Mouse (Mus musculus) C2C12 (cell line): ENCODE data around the gene Pon3. TPM values are rescaled to one million over a fixed set of nuclear protein-coding genes. Genes with fewer than 3 reads are reported as not detected.

Source experiments
- H3K27me3 ChIP-seq: one replicate; pipeline ENCODE4 v1.6.1; 2011; ENCODE audit not compliant: control insufficient read depth, insufficient read depth, insufficient read length
- H3K36me3 ChIP-seq: one replicate; pipeline ENCODE4 v1.6.1; 2011; ENCODE audit not compliant: control insufficient read depth, insufficient read depth
- H3K4me3 ChIP-seq: one replicate; pipeline ENCODE4 v1.5.1; 2011; ENCODE audit warnings: mild to moderate bottlenecking, control low read depth; ENCODE audit not compliant: poor library complexity, insufficient read depth, severe bottlenecking
- H3K79me2 ChIP-seq: one replicate; pipeline ENCODE4 v1.6.1; 2011; ENCODE audit not compliant: control insufficient read depth, insufficient read depth
- H3K79me3 ChIP-seq: one replicate; pipeline ENCODE4 v1.6.1; 2011; ENCODE audit warnings: low read depth, control low read depth
- H3ac ChIP-seq: one replicate; pipeline ENCODE3; 2011; ENCODE audit warnings: low read depth; ENCODE audit not compliant: control insufficient read depth, insufficient read length
- CEBPB ChIP-seq: IDR thresholded peaks from one replicate; pipeline ENCODE4 v1.6.1; 2011; ENCODE audit warnings: low read depth, mild to moderate bottlenecking, control low read depth, moderate library complexity
- CTCF ChIP-seq: IDR thresholded peaks from one replicate; pipeline ENCODE4 v1.5.1; 2011; ENCODE audit not compliant: control insufficient read depth, insufficient read depth, insufficient read length
- FOSL1 ChIP-seq: IDR thresholded peaks from one replicate; pipeline ENCODE4 v1.8.0; 2011; ENCODE audit warnings: mild to moderate bottlenecking, low read length; ENCODE audit not compliant: poor library complexity, insufficient read depth, severe bottlenecking
- MAX ChIP-seq: IDR thresholded peaks from one replicate; pipeline ENCODE4 v1.6.1; 2011; ENCODE audit warnings: mild to moderate bottlenecking, control low read depth
- MYOD1 ChIP-seq: IDR thresholded peaks from one replicate; pipeline ENCODE4 v1.6.1; 2011; ENCODE audit warnings: low read depth; ENCODE audit not compliant: control insufficient read depth, insufficient read length
- MYOG ChIP-seq: IDR thresholded peaks from one replicate; pipeline ENCODE4 v1.6.1; 2011; ENCODE audit not compliant: control insufficient read depth, insufficient read length; ENCODE audit errors: extremely low read depth
- USF1 ChIP-seq: IDR thresholded peaks from one replicate; pipeline ENCODE4 v1.6.1; 2011; ENCODE audit warnings: low read depth, mild to moderate bottlenecking, control low read depth, moderate library complexity
- polyA plus RNA-seq: library from polyadenylated mRNA; unstranded; fragments of >200 nt; fragmentation: generic; extraction: Trizol; gene quantifications from one replicate; pipeline ENCODE4 v1.2.1, GENCODE M21; 2012; ENCODE audit warnings: missing spikeins

Gene Pon3
- polyA plus RNA-seq, 1 experiment = 0.78 TPM

DNA sequence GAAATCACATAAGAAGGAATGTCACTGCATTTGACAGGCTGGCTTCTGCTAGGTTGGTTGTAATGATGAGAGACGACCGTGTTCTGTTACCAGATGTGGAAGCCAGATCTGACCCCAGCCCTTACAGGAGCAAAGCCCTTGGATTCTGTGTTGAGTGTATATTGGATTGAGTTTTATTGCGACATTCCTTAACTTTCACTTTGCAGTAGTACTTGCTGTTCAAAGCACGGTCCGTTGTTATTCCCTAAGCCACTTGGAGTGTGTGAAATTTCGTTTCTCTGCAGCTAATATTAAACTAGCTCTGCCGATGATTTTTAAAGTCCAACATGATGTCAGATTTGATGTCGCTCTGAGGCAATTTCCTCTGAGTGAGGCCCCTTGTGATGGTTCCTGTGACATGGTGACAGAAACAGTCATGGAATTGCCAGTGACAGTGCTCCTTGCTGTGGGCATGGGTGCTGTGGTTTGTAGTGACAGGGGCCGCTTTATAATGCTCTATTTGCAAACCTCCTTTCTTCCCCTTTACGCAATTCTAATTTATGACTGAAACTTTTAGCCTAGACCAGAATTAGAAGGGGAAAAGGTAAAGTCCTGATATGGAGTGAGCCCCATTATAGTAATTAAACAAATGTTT is 81.8 kb downstream of the Pon3 start:
- Histone ChIP-seq H3K27me3 (peaks cover 3% of the 10 kb centered on the region), H3K79me3 (no peaks in the 10 kb centered on the region), H3K36me3 (no peaks in the 10 kb centered on the region), H3K4me3 (no peak overlapping the region), H3K79me2 (no peaks in the 10 kb centered on the region), H3ac (no peak overlapping the region)
- TF ChIP-seq USF1 (no peak), FOSL1 (no peak), CEBPB (peak; percentile 18), MYOD1 (no peak), CTCF (no peak)

- Histone ChIP-seq H3K79me2 (no peaks in the 10 kb centered on the region), H3K36me3 (no peaks in the 10 kb centered on the region), H3K27me3 (peaks cover 3% of the 10 kb centered on the region), H3K4me3 (no peak overlapping the region), H3ac (no peak overlapping the region), H3K79me3 (no peaks in the 10 kb centered on the region)
- TF ChIP-seq MYOG (no peak), FOSL1 (no peak), USF1 (no peak), MYOD1 (no peak), CTCF (no peak), CEBPB (no peak), MAX (no peak)
These were observed 83.5 kb downstream of the Pon3 start for GRCm38 (mm10) chr6:5172571-5172970.

GRCm38 (mm10) chr6:5171418-5171817 is 84.7 kb downstream of the Pon3 start:
- Histone ChIP-seq H3K79me2 (no peaks in the 10 kb centered on the region), H3K27me3 (peaks cover 3% of the 10 kb centered on the region), H3K79me3 (no peaks in the 10 kb centered on the region), H3K4me3 (no peak overlapping the region), H3K36me3 (no peaks in the 10 kb centered on the region), H3ac (no peak overlapping the region)
- TF ChIP-seq USF1 = no peak
- no peak for TF ChIP-seq FOSL1
- TF ChIP-seq MYOD1 = no peak
- TF ChIP-seq CEBPB = no peak
- TF ChIP-seq CTCF = no peak

Other genes with a start within 250 kb of the Pon3 start
- gene Pon1, start 62.3 kb downstream of the Pon3 start, polyA plus RNA-seq = not detected
- gene Pon2, start 42.2 kb upstream of the Pon3 start, polyA plus RNA-seq = 8.4 TPM
- 0.04 TPM for gene Asb4, start 127.1 kb upstream of the Pon3 start, polyA plus RNA-seq
- gene Pdk4, start 240.0 kb upstream of the Pon3 start, polyA plus RNA-seq = 41.6 TPM